Mouse (Mus musculus): ENCODE measurements at regions not wholly inside any gene's neighbourhood (a gene's known extent, or its start where the extent isn't known, plus 50 kb on each side); places are given as distances from the start of the nearest gene placed in this dataset.

DNA sequence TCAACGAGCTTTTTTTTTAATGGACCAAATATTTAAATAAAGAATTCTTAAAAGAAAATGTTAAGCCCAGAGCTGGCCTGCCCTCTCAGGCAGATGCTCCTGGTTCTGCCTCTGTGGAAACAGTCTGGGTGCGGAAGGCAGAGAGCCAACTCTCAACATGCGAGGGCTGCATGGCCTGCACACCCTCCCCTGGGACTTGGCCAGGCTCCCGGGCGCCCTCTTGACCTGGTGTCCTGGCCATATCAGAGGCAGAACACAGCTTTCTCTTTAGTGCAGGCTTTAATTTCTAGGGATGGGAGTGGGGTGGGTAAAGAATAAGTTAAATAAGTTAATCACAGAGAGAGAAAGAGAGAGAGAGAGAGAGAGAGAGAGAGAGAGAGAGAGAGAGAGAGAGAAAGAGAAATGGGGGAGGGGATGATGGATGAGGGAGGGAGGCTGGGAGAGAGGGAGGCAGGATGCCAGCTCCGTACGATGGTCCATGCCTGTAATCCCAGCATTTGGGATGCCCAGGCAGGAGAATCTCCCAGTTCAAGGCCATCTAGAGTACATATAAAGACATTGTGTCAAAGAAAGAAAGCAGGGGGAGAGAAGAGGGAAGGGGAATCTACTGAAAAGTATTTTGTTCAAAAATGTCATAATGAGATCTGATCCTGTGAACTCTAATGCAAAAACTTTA, 123.2 kb upstream of the Plekha5 start:
- peak; percentile 92 for DNase-seq (ENCODE audit: low spot score)

DNA sequence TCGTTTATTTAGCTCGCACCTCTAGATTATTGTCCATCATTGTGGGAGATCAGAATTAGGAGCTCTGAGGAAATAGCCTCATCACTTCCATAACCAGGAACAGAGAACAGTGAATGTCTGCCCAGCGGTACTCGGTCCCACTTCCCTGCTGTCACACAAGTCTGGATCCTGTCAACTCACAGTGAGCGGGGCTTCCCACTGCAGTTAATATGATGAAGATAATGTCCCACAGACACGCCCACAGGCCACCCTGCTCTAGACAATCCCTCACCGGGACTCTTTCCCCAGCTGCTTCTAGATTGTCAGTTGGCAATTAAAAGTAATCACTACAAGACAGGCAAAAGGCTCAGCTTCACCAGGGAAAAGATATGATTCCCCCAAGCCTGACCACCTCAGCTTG, 124.2 kb upstream of the Plekha5 start:
- peak; percentile 66 for DNase-seq (ENCODE audit: low spot score)

DNA sequence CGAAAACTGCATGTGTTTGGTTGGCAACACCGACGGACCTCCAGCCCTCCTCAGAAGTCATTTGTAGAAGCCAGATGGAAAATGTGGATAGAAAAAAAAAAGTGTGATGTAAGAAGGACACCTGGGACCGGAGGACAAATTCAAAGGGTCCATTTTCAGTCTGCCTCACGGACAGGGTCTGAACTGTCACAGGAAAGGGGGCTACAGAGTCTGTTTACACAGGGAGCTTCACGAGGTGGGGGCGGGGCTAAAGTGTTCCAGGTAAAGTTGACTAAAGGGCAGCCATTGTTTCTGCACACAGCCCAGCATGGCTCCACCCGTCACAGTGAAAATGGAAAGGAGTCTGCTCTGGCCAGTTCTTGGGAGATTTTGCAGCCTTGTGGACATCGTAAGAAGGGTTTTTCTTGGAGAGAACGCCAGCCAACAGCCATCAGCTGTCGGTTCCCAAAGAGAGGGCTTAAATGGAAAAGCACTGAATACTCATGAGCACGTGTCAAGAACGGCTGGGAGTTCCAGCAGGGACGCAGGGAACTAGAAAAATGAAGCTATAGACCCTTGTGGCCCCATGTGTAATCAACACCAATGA, 125.8 kb upstream of the Plekha5 start:
- DNase-seq (ENCODE audit: low spot score), result no peak

DNA sequence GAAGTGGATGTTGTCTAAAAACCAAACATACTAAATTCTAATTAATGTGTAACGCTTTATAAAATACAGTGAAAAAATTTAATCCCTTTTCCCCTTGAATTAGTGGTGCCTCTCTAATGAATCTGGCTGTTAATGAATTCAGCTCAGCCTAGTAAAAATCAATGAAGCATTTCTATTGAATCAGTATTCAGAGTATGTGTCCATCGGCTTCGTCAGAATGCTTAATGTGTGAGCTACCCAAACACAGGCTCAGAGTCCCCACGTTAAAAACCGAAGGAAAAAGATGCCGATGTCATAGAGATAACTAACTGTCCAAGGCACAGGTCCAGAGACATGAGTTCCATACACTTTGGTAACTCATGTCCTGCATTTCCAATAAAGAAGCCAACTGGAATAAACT, 126.3 kb upstream of the Plekha5 start:
- DNase-seq (ENCODE audit: low spot score), result no peak

DNA sequence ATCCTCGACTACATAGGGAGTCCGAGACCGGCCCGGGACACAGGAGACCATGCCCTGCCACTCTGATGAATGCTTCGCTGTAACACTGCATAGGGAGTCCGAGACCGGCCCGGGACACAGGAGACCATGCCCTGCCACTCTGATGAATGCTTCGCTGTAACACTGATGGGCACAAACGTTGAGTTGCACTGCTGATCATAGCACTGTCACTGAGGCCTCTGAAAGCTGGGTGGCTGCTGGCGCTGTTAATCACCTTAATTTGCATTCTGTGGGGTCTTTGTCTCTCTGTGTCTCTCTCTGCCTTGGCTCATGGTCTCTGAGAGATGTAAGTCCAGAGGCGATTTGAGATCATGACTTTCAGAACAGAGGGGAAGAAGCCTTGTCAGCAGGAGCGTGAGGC, 133.7 kb upstream of the Plekha5 start:
- DNase-seq (ENCODE audit: low spot score), result no peak

DNA sequence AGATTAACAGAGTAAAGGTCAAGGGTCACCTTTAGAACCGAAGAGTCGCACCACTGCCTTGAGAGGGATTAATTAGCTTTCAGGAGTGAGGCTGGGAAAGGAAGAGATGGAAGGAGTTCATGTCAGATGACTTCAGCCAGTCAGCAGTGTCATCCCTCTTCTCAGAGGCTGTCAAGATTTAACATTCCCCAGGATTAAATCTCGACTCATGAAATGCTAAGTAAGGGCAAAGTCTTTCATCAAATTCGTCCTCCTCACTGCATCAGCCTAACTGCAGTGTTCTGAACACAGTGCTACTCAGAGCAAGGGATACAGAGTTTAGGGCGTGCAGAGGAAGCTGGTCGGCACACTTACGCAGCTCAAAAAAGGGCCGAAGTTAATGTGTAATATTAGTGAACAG, 135.1 kb upstream of the Plekha5 start:
- DNase-seq (ENCODE audit: low spot score), result no peak

DNA sequence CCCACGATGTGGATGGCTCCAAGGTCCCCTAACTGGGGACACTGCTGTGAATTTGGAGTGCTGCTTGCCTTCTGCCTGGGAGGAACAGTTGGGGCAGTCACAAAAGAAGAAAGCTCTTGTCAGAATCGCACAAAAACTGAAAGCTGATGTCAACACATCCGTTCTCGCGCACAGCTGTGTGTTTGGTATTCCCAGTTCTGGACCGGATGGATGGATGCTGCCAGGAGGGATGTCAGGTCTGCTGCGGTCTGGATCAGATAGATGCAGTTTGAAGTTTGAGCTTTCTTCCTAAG, 141.6 kb upstream of the Plekha5 start:
- DNase-seq (ENCODE audit: low spot score), result peak; percentile 37

DNA sequence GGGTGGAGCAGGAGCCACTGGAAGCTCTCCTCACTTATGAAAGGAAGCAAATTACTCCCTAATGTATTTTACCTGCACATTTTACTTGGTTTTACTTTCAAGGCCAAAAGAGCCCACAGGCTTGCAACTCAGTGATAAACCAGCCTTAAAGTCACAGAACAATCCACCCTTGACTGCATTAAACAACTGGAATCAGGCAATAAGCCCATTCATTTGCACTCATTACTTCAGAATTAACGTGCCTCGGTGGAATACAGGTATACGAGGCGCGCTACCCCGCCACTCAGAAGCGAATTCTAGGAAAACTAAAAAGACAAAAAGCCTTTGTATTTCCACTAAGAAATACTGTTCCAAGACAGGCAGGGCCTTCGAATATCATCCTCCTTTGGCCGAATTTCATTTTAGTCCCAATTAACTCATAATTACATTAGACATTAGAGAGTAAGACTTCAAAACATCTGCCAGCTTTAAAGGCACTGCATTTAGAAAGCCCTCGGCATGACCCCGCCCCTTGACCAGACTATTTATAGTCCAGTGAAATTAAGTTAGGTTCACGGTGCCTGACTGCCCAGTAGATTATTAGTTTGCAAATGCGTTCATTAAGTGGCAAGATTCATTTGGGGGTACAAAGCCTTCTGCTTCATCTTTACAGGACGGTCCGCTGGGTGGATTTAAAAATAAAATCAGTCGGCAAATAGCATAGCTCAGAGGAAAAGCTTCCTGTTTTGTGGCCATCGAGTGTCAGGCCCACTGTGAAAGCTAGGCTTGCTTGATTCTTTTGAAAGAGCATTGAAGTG, 142.2 kb upstream of the Plekha5 start:
- peak; percentile 67 for DNase-seq (ENCODE audit: low spot score)

DNA sequence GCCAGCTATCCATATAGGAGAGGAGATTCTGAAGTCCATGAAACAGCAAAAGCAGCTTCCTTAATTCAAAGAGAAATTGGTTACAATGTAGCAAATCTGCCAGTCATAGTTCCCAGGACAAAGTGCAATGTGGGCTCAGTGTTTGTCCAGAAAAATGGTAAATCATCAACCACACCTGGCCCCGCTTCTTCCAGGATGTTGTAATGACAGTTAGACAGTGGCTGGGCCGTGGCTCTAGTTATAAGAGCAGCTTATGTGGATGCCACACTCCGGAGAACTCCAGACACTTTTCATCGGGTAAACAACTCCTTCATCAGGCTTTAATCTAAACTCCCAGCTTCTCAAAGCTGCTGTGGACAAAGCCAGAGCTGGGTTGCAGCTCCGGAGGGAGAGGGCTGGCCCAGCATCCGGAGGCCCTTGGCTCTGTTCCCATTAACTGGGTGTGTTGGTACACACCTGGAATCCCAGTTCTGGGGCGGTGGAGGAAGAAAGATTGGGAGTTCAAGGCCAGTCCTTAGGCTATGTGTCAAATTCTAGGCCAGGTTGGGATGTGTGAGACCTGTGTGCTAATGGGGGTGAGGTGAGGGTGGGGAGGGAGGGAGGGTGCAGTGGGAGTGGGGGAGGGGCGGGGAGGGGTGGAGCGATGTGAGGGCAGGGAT, 142.9 kb upstream of the Plekha5 start:
- DNase-seq (ENCODE audit: low spot score), result peak; percentile 67

DNA sequence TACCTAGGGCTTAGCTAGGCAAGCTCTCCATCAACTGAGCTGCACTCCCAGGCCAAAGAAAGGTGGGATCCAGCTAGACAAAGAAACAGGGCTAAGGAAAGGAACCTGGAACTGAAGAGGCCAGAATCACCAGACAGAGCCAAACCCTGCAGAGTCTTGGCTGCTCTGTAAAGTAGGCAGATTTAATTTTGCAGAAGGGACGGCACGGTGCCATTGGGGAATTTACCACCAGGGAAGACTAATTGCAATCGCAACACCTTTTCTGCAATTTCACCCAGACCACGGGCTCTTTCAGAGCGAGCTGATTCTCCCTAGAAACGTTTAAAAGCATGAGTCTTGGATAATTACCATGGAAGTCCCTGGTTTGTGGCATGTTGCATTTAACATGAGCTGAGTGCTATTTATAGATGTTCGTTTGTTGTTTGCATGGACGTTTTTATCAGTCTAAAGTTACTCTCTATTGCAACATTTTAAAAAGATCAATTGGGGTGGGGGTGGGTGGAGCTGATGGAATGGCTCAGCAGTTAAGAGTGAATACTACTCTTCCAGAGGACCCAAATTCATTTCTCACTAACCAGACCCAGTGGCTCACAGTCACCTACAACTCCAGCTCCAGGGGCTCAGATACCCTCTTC, 144.0 kb upstream of the Plekha5 start:
- DNase-seq (ENCODE audit: low spot score), result no peak

DNA sequence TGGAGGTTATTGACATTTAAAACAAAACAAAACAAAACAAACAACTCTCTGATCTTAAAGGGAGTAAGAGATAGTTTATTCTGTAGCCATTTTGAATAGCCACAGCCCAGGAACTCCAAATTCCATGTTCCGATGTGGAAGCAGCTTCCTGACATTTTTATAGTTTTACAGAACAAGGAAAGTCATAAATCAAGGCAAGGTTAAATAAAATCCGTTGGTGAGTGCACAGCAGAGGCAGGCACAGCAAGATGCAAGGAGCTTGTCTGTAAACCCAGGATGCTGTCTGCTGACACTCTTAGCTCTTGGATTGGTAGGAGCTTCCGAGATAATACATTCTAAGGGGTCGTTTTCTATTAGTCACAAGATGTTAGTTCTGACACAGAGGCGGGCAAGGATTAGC, 145.1 kb upstream of the Plekha5 start:
- no peak for DNase-seq (ENCODE audit: low spot score)

DNA sequence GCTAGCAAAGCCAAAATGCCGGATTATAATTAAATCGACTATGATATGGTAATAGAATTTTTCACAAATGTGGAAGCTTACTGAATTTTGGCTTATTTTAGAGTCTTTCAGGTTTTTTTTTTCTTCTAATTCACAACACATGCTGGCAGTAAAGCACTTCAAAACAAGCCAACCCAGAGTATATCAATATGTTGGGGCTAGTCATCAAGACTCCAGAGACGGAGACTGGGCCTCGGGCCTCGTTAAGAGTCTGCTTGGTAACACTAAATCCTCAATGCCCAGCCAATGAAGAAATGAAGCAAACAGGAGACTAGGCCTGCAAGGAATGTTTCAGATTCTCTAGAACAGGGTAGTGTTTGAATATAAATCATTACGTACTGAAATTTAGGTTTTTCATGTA, 153.3 kb upstream of the Plekha5 start:
- DNase-seq (ENCODE audit: low spot score), result no peak

DNA sequence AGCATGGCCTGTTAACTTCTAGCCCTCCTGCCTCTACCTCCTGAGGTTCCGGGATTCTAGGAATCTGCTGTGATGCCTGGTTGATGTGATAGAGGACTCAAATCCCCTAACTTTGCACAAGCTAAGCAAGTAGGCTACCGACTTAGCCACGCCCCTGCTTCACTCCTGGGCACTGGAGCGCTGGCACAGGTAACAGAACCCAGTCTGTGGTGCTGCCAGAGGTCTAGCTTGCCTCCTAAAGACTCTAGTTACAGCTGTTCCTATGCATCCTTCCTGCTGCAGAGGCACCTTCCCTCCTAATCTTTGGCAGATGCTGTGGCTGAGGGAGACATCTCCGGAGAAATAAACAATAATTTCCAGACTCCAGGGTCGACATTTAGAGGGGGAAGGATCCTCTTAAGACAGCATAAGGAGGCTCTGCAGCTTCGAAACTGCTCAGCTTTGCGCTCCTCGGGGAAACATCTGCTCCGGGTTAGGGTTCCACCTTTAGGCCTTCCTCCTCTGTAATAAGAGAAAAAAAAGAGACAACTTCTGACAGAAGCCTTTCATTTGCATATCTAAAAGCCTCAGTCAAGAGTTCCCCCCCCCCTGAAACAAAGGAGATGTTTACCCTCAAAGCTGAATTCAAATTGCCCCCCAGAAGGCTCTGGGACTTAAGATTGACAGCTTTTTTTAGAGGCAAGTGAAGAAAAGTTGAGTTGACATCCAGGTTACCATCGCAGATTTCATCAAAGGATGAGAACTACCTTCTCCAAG, 155.4 kb upstream of the Plekha5 start:
- no peak for DNase-seq (ENCODE audit: low spot score)

DNA sequence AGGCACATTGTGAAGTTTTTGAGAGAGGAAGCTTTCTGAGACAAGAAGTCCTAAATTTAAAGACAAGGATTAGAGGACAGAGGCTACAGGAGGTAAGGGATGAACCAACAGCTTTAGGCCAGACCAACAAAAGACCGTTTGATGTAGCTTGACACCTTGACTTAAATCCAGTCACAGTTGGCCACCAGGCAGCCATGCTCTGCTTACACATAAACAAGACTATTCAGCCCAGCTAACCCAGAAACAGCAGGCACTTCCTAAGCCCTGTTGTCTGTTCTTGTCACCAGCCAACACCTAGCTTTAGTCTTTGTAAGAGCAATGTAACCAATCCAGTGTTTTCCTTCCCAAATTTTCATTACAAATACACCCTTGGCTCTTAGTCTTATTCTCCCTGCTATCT, 159.9 kb upstream of the Plekha5 start:
- DNase-seq (ENCODE audit: low spot score), result no peak

DNA sequence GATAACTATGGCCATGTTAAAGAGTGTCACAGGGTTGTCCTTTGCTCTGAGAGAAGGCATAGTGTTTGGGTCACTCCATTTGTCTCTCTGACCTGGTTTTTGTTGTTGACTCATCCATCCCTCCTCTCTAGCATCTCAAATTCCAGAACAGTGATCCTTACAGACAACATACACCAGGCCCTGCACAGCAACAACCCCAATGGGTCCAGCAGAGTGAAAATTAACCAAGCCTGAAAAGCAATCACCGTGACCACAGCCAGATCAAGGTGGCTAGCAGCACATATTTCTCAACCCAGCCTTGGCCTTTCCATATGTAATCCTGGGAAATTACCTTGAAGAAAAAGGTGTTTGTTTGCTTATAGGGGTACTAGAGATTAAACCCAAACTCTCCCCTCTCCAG, 162.0 kb upstream of the Plekha5 start:
- no peak for DNase-seq (ENCODE audit: low spot score)

DNA sequence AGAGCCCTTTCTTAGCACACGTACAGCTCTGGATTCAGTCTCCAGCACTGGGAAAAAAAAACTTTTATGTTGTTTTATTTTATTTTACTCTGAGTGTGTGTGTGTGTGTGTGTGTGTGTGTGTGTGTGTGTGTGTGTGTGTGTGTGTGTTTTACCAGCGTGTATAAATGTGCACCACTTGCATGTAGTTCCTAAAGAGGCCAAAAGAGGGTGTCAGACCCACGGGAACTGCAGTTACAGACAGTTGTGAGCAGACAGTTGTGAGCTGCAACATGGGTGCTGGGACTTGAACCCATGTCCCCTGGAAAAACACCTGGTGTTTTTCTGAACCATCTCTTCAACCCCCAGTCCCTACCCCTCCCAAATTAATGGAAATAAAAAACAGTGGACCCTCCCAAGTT, 165.1 kb upstream of the Plekha5 start:
- no peak for DNase-seq (ENCODE audit: low spot score)

DNA sequence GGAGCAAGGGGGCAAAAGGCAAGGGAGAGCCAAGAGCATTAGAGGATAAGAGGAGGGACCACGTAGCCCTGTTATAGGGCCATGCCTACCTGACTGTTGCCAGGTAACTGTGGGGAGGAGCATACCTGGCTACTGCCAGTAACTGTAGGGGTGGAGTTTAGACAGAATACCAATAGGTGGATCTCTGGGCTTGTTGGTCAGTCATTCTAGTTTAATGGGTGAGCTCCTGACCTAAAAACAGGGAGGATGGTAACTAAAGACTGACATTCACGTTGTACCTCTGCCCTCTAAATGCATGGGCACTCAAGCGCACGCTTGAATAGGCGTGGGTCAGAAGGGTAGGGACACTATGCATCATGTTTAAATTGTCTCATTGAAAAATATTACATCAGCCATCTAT, 165.8 kb upstream of the Plekha5 start:
- DNase-seq (ENCODE audit: low spot score), result no peak

DNA sequence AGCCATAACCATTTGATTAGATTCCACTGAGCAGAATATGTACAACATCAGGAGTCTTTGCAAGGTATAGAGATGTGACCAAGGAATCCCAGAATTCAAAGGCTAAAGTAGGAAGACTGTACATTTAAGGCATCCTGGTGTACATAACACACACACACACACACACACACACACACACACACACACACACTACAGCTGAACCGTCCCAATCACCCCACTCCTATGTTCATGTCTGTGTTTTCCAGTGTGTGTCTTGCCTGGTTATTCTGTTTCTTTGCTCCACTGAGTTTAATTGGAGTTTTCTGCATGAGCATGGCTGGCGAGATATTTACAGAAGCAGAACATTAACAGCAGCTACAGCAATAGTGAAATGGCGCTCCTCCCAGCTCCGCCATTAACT, 172.3 kb upstream of the Plekha5 start:
- DNase-seq (ENCODE audit: low spot score), result no peak

DNA sequence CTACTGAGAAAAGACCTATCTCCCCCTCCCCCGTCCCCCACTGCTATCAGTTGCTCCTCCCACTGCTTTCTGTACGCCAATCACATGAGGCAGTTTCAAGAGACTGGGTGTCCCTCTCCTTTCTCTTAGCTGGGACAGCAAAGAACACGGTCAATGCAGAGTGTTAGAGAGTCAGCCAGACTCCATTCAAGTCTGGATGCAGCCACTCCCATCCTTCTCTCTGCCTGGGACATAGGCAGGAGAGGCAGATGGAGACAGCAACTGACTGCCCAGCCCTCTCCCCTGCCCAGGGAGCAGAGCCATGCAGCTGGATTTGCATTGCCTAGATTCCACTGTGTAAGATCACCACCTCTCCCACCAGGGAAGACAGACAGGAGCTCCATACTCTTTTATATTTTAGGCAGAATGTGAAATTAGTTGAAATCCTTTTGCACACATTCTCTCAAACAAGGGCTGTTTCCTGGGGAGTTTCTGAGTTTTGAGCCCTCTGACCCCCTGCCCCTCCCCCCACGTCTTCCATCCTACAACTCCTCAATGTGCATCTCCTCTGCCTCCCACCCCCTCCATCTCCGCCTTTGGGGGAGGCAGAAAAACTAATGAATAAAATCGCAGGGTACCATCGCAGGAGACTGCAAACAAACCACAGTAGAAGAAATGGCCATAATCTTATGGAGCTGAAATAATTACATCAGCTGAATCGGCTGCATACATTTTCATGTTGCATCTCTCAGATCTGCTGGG, 180.3 kb upstream of the Plekha5 start:
- no peak for DNase-seq (ENCODE audit: low spot score)

DNA sequence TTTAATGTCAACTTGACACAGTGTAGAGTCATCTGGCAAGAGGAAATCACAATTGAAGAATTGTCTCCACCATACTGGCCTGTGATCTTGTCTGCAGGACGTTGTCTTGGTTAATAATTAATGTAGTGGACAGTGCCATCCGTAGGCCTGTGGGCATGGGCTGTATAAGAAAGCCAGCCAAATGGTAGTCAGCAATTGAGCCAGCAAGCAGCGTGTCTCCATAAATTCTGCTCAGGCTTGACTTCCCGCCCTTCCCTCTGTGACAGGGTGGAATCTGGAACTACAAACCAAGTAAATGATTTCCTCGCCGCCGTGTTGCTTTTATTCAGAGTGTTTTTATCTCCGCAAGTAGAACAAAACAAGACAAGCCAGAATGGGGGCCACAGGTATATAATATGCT, 184.5 kb upstream of the Plekha5 start:
- no peak for DNase-seq (ENCODE audit: low spot score)

DNA sequence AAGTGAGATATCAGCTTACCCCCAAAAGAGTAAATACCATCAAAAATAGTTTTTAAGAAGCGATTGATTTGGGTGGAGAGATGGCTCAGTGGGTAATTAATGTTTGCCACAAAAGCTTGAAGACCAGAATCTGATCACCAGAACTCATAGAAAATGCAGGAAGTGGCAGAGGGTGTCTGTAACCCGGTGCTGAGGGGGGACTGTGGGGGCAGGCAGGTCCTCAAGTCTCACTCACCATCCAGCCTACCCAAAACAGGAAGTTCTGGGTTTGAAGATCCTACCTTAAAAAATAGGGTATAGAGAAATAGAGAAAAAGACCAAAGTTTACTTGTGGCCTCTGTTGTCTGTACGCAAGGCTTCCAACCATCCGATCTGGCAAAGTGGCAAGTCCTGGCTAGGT, 190.3 kb upstream of the Plcz1 start:
- no peak for DNase-seq (ENCODE audit: low spot score)
